Mouse (Mus musculus) kidney, postnatal 25 days (tissue): Measurements from ENCODE around the gene Slit3.

Experiments
- DNase-seq, 2 experiments: peaks; one replicate each; pipeline ENCODE4 v3.0.0; 2021; ENCODE audit warnings: mixed read lengths in 2 of 2

The Slit3 gene

GRCm38 (mm10) chr11:35593146-35594034, 472.4 kb downstream of the Slit3 start:
- DNase-seq, result no peak

GRCm38 (mm10) chr11:35596064-35596463, 475.0 kb downstream of the Slit3 start:
- DNase-seq, result no peak

- DNase-seq, result no peak
Measured at GRCm38 (mm10) chr11:35597882-35598281, 476.9 kb downstream of the Slit3 start.

- no peak for DNase-seq
Measured at GRCm38 (mm10) chr11:35598732-35599131, 477.7 kb downstream of the Slit3 start.

- no peak for DNase-seq
Measured at GRCm38 (mm10) chr11:35601652-35602240, 480.7 kb downstream of the Slit3 start.

- DNase-seq, result no peak
Measured at GRCm38 (mm10) chr11:35602586-35602985, 481.6 kb downstream of the Slit3 start.

- DNase-seq, result no peak
Measured at GRCm38 (mm10) chr11:35603946-35604345, 482.9 kb downstream of the Slit3 start.

GRCm38 (mm10) chr11:35604848-35605790, 484.1 kb downstream of the Slit3 start:
- no peak for DNase-seq

GRCm38 (mm10) chr11:35607191-35607590, 486.2 kb downstream of the Slit3 start:
- DNase-seq, result no peak

- DNase-seq, result no peak
Measured at GRCm38 (mm10) chr11:35608794-35609193, 487.8 kb downstream of the Slit3 start.

- no peak for DNase-seq
Measured at GRCm38 (mm10) chr11:35612262-35612896, 491.4 kb downstream of the Slit3 start.

GRCm38 (mm10) chr11:35614530-35614929, 493.5 kb downstream of the Slit3 start:
- DNase-seq, result no peak

GRCm38 (mm10) chr11:35619421-35619820, 498.4 kb downstream of the Slit3 start:
- DNase-seq, result no peak

GRCm38 (mm10) chr11:35622736-35623135, 501.7 kb downstream of the Slit3 start:
- no peak for DNase-seq

GRCm38 (mm10) chr11:35624515-35625270, 503.7 kb downstream of the Slit3 start:
- DNase-seq, result no peak

GRCm38 (mm10) chr11:35625576-35625975, 504.6 kb downstream of the Slit3 start:
- DNase-seq, result no peak

GRCm38 (mm10) chr11:35626161-35626885, 505.3 kb downstream of the Slit3 start:
- peak; percentile 38 to 56 for DNase-seq

- peak in 1 of 2 experiments; percentile 5 for DNase-seq
Measured at GRCm38 (mm10) chr11:35627815-35628214, 506.8 kb downstream of the Slit3 start.

- no peak for DNase-seq
Measured at GRCm38 (mm10) chr11:35632262-35632661, 511.2 kb downstream of the Slit3 start.

- DNase-seq, result no peak
Measured at GRCm38 (mm10) chr11:35637102-35637501, 516.1 kb downstream of the Slit3 start.

- DNase-seq, result no peak
Measured at GRCm38 (mm10) chr11:35638862-35639384, 517.9 kb downstream of the Slit3 start.
